Mouse (Mus musculus) lung, postnatal 25 days (tissue): Measurements from ENCODE around the gene Cryl1.

Source experiments
- DNase-seq: peaks from one replicate; pipeline ENCODE4 v3.0.0; 2022; ENCODE audit warnings: low spot score

Gene Cryl1

GRCm38 (mm10) chr14:57398065-57398757, at the start of gene Cryl1:
Gene Cryl1 (minus strand): TSS chr14:57398529.
- peak; percentile 97 for DNase-seq

GRCm38 (mm10) chr14:57430451-57430850, 32.1 kb upstream of the Cryl1 start:
- no peak for DNase-seq

GRCm38 (mm10) chr14:57424212-57424561, 25.9 kb upstream of the Cryl1 start:
- DNase-seq: no peak

- peak; percentile 93 for DNase-seq
Observed at GRCm38 (mm10) chr14:57423432-57424211, 25.3 kb upstream of the Cryl1 start, which contains the start of gene Ift88. Gene Ift88 (plus strand): TSS chr14:57424062.

- DNase-seq: no peak
Observed at GRCm38 (mm10) chr14:57417187-57417586, 18.9 kb upstream of the Cryl1 start.

- DNase-seq: no peak
Observed at GRCm38 (mm10) chr14:57412166-57412565, 13.8 kb upstream of the Cryl1 start.

GRCm38 (mm10) chr14:57409106-57409505, 10.8 kb upstream of the Cryl1 start:
- no peak for DNase-seq

GRCm38 (mm10) chr14:57408100-57408499, 9.8 kb upstream of the Cryl1 start:
- no peak for DNase-seq

- peak; percentile 50 for DNase-seq
Observed at GRCm38 (mm10) chr14:57407039-57407987, 9.0 kb upstream of the Cryl1 start.

GRCm38 (mm10) chr14:57402815-57403214, 4.5 kb upstream of the Cryl1 start:
- DNase-seq: no peak

GRCm38 (mm10) chr14:57398813-57399427, 591 bp upstream of the Cryl1 start:
- peak; percentile 51 for DNase-seq

- no peak for DNase-seq
Observed at GRCm38 (mm10) chr14:57397221-57397620, 1.1 kb downstream of the Cryl1 start.

- DNase-seq: no peak
Observed at GRCm38 (mm10) chr14:57395470-57395869, 2.9 kb downstream of the Cryl1 start.

- no peak for DNase-seq
Observed at GRCm38 (mm10) chr14:57392278-57392677, 6.1 kb downstream of the Cryl1 start.

GRCm38 (mm10) chr14:57391621-57392020, 6.7 kb downstream of the Cryl1 start:
- no peak for DNase-seq

GRCm38 (mm10) chr14:57386758-57387561, 11.4 kb downstream of the Cryl1 start:
- DNase-seq: no peak

GRCm38 (mm10) chr14:57385667-57386066, 12.7 kb downstream of the Cryl1 start:
- DNase-seq: no peak

GRCm38 (mm10) chr14:57377531-57377930, 20.8 kb downstream of the Cryl1 start:
- no peak for DNase-seq

- DNase-seq: no peak
Observed at GRCm38 (mm10) chr14:57376956-57377355, 21.4 kb downstream of the Cryl1 start.

GRCm38 (mm10) chr14:57376016-57376415, 22.3 kb downstream of the Cryl1 start:
- DNase-seq: no peak

- no peak for DNase-seq
Observed at GRCm38 (mm10) chr14:57375205-57375604, 23.1 kb downstream of the Cryl1 start.
